In the genomic region with DNA sequence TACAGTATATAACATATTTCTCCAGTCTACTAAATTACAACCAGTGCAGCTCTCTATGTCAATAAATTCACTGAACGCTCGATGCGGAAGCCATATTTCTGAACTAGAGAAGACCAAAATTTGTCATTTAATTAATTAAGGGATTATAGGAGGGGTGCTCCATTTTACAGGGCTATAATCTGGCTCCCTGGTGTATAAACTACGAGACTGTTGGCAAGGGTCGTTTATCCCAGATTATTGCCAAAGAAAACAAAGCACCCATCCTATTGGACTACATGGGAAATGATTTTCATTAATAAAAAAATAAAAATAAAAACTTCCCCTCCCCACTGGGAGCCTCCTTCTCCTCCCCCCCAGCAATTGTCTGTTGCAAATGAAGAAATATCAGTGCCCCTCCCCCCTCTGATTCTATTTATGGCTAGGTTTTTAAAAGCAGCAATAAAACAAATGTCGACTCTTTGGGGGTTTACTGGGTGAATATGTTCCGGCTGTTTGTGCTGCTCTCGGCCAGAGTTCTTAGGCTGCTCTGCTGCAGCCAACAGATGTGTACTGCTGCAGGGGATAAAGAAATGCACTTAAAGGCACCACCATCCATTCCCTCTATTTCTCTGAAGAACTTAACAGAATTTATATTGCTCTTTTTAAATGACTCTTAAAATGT, we compare ENCODE assay signal across 13 mouse cellular contexts. TPM values are rescaled to one million over a fixed set of nuclear protein-coding genes. Genes with fewer than 3 reads are reported as not detected.
DNase-seq lines count a peak whose midpoint lies in the region; ATAC-seq and TF ChIP-seq lines count a peak whose summit lies in the region.
"Had no signal": no experiment of that assay in that cellular context is flagged by ENCODE, and none has a peak within 500 bp of the region (broad histone marks: within the 10 kb centered on the region; RNA-seq: fewer than 3 reads in every experiment).

No protein-coding gene starts in this region.

- no peak for TF ChIP-seq CTCF in stomach, postnatal 0 days (IDR thresholded peaks at IDR 0.05; ENCODE audit: low read depth)

- no peak overlapping the region for H3K4me3 ChIP-seq in embryonic facial prominence, embryonic 13.5 days
- H3K4me3 ChIP-seq in embryonic facial prominence, embryonic 10.5 days = no peak overlapping the region
- no peak overlapping the region for H3K4me3 ChIP-seq in midbrain, embryonic 12.5 days
- H3K4me3 ChIP-seq in midbrain, embryonic 11.5 days (ENCODE audit: low read depth, low read length) = no peak overlapping the region
- no peak overlapping the region for H3K4me3 ChIP-seq in stomach, postnatal 0 days (ENCODE audit: low read depth, low read length)

- no peak for ATAC-seq in embryonic facial prominence, embryonic 13.5 days (ENCODE audit: insufficient number of reproducible peaks, insufficient read depth, low FRiP score, low TSS enrichment, low read depth)
- ATAC-seq in midbrain, embryonic 12.5 days (ENCODE audit: low FRiP score, low read depth) = no peak
- ATAC-seq in midbrain, embryonic 11.5 days (ENCODE audit: low FRiP score) = no peak
- no peak for ATAC-seq in stomach, postnatal 0 days (ENCODE audit: low FRiP score, low TSS enrichment)

- WGBS in embryonic facial prominence, embryonic 13.5 days = 48% methylated on average over 8 of the region's 8 CpGs
- WGBS in embryonic facial prominence, embryonic 10.5 days = 87% methylated on average over 8 of the region's 8 CpGs
- WGBS in midbrain, embryonic 12.5 days = 72% methylated on average over 8 of the region's 8 CpGs
- 83% methylated on average over 8 of the region's 8 CpGs for WGBS in midbrain, embryonic 11.5 days
- WGBS in stomach, postnatal 0 days = 45% methylated on average over 8 of the region's 8 CpGs

- no peak for TF ChIP-seq EP300 in stomach, postnatal 0 days (optimal IDR thresholded peaks at IDR 0.05)

- peaks cover 5% of the 10 kb centered on the region for H3K36me3 ChIP-seq in embryonic facial prominence, embryonic 13.5 days
- 0 out of 2 replicates have a peak, but pooled peaks cover 3% of the 10 kb centered on the region for H3K36me3 ChIP-seq in embryonic facial prominence, embryonic 10.5 days (replicated peaks)
- 0 out of 2 replicates have a peak, but pooled peaks cover 4% of the 10 kb centered on the region for H3K36me3 ChIP-seq in midbrain, embryonic 12.5 days
- no peaks in the 10 kb centered on the region for H3K36me3 ChIP-seq in midbrain, embryonic 11.5 days (ENCODE audit: control insufficient read depth, insufficient read depth, low read length)
- no peaks in the 10 kb centered on the region for H3K36me3 ChIP-seq in stomach, postnatal 0 days (ENCODE audit: control insufficient read depth, insufficient read depth, low read length)

- peaks cover 19% of the 10 kb centered on the region for H3K4me1 ChIP-seq in embryonic facial prominence, embryonic 13.5 days
- no peaks in the 10 kb centered on the region for H3K4me1 ChIP-seq in embryonic facial prominence, embryonic 10.5 days
- 0 out of 2 replicates have a peak, but pooled peaks cover 3% of the 10 kb centered on the region for H3K4me1 ChIP-seq in midbrain, embryonic 12.5 days
- H3K4me1 ChIP-seq in midbrain, embryonic 11.5 days (ENCODE audit: control insufficient read depth, insufficient read depth, low read length) = no peaks in the 10 kb centered on the region
- 0 out of 2 replicates have a peak, but pooled peaks cover 5% of the 10 kb centered on the region for H3K4me1 ChIP-seq in stomach, postnatal 0 days (replicated peaks; ENCODE audit: control insufficient read depth, insufficient read depth)

- H3K27ac ChIP-seq in embryonic facial prominence, embryonic 13.5 days = peak overlapping the region; percentile 55
- H3K27ac ChIP-seq in embryonic facial prominence, embryonic 10.5 days (replicated peaks) = no peak overlapping the region
- H3K27ac ChIP-seq in midbrain, embryonic 12.5 days (replicated peaks) = no peak overlapping the region
- no peak overlapping the region for H3K27ac ChIP-seq in midbrain, embryonic 11.5 days (ENCODE audit: low read depth, low read length)
- H3K27ac ChIP-seq in stomach, postnatal 0 days (replicated peaks) = no peak overlapping the region

- no peaks in the 10 kb centered on the region for H3K9me3 ChIP-seq in embryonic facial prominence, embryonic 13.5 days
- no peaks in the 10 kb centered on the region for H3K9me3 ChIP-seq in embryonic facial prominence, embryonic 10.5 days
- H3K9me3 ChIP-seq in midbrain, embryonic 12.5 days = no peaks in the 10 kb centered on the region
- no peaks in the 10 kb centered on the region for H3K9me3 ChIP-seq in midbrain, embryonic 11.5 days (ENCODE audit: control insufficient read depth, low read length)
- H3K9me3 ChIP-seq in stomach, postnatal 0 days (ENCODE audit: control insufficient read depth, low read length) = no peaks in the 10 kb centered on the region

- no peak for DNase-seq in embryonic facial prominence, embryonic 10.5 days (ENCODE audit: low spot score)
- no peak for DNase-seq in midbrain, embryonic 11.5 days (ENCODE audit: low spot score, missing footprints)
- DNase-seq in kidney, postnatal 36 days = peak; percentile 21 to 70
- no peak for DNase-seq in stomach, postnatal 0 days (ENCODE audit: low spot score)
- no peak for DNase-seq in spleen, adult 18-20 months
- DNase-seq in cerebellum, adult 8-10 months = no peak
- DNase-seq: cerebellum, postnatal 25 days had no signal

- H3K9ac ChIP-seq in embryonic facial prominence, embryonic 13.5 days = no peak overlapping the region
- no peak overlapping the region for H3K9ac ChIP-seq in midbrain, embryonic 12.5 days (replicated peaks)
- H3K9ac ChIP-seq in midbrain, embryonic 11.5 days (ENCODE audit: low read length) = no peak overlapping the region
- no peak overlapping the region for H3K9ac ChIP-seq in stomach, postnatal 0 days (ENCODE audit: low read length)

- H3K27me3 ChIP-seq in embryonic facial prominence, embryonic 13.5 days = no peaks in the 10 kb centered on the region
- H3K27me3 ChIP-seq in embryonic facial prominence, embryonic 10.5 days (replicated peaks; ENCODE audit: low read depth, poor library complexity, severe bottlenecking) = no peaks in the 10 kb centered on the region
- H3K27me3 ChIP-seq in midbrain, embryonic 12.5 days = no peaks in the 10 kb centered on the region
- H3K27me3 ChIP-seq in midbrain, embryonic 11.5 days (ENCODE audit: control insufficient read depth, insufficient read depth, low read length) = no peaks in the 10 kb centered on the region
- H3K27me3 ChIP-seq in stomach, postnatal 0 days (ENCODE audit: control insufficient read depth, insufficient read depth, low read length) = no peaks in the 10 kb centered on the region

- 0 out of 2 replicates have a peak overlapping the region, but pooled peaks have one; percentile 24 for H3K4me2 ChIP-seq in embryonic facial prominence, embryonic 13.5 days
- peak overlapping the region; percentile 21; the same call in 1 of the 2 replicates for H3K4me2 ChIP-seq in midbrain, embryonic 12.5 days (replicated peaks)
- H3K4me2 ChIP-seq in midbrain, embryonic 11.5 days = no peak overlapping the region
- H3K4me2 ChIP-seq in stomach, postnatal 0 days (replicated peaks; ENCODE audit: low read depth) = 0 out of 2 replicates have a peak overlapping the region, but pooled peaks have one; percentile 17

RNA-seq across cellular contexts. Expression of a gene that starts 30.7 kb away (rescaled TPM):
- not detected in 2 replicates for polyA plus RNA-seq in embryonic facial prominence, embryonic 13.5 days (2015; fragmentation: Nextera tagmentation; extraction: Ambion mirVana)
- polyA plus RNA-seq in embryonic facial prominence, embryonic 10.5 days (2016; fragmentation: Nextera tagmentation; extraction: Ambion mirVana) = not detected in 2 replicates
- 0.18 TPM in 1 of 2 replicates, not detected in the other for polyA plus RNA-seq in midbrain, embryonic 12.5 days (2016; fragmentation: Nextera tagmentation; extraction: Ambion mirVana)
- polyA plus RNA-seq in midbrain, embryonic 11.5 days (2014; fragmentation: Nextera tagmentation; extraction: Ambion mirVana) = 0.08 TPM in 1 of 2 replicates, not detected in the other
- polyA plus RNA-seq in stomach, postnatal 0 days (2015; fragmentation: Nextera tagmentation; extraction: Ambion mirVana) = not detected in 2 replicates
- polyA plus RNA-seq: C2C12; liver, adult 2 months; neural tube, embryonic 11.5 days; thymus, postnatal 0 days had no signal

RNA-seq across cellular contexts. Expression of a gene that starts 31.1 kb away (rescaled TPM):
- polyA plus RNA-seq in embryonic facial prominence, embryonic 13.5 days (2015; fragmentation: Nextera tagmentation; extraction: Ambion mirVana) = 44.9 and 46.2 TPM in 2 replicates
- 22.2 and 25.1 TPM in 2 replicates for polyA plus RNA-seq in embryonic facial prominence, embryonic 10.5 days (2016; fragmentation: Nextera tagmentation; extraction: Ambion mirVana)
- polyA plus RNA-seq in midbrain, embryonic 12.5 days (2016; fragmentation: Nextera tagmentation; extraction: Ambion mirVana) = 17.0 and 20.1 TPM in 2 replicates
- 9.8 and 13.1 TPM in 2 replicates for polyA plus RNA-seq in midbrain, embryonic 11.5 days (2014; fragmentation: Nextera tagmentation; extraction: Ambion mirVana)
- 17.0 and 17.3 TPM in 2 replicates for polyA plus RNA-seq in stomach, postnatal 0 days (2015; fragmentation: Nextera tagmentation; extraction: Ambion mirVana)

Comparison
In these comparisons a context has a peak if more than half of its experiments do, and no peak if none do; other contexts are left out.
1. DNase-seq: peak in kidney, postnatal 36 days (2 of 2); none in embryonic facial prominence, embryonic 10.5 days (single experiment), midbrain, embryonic 11.5 days (single experiment), stomach, postnatal 0 days (single experiment), spleen, adult 18-20 months (0 of 2) and cerebellum, adult 8-10 months (single experiment).